Mouse (Mus musculus): Measurements from ENCODE around the gene Tmem270. TPM values are rescaled to one million over a fixed set of nuclear protein-coding genes. Genes with fewer than 3 reads are reported as not detected.

The Tmem270 gene
- polyA plus RNA-seq, 1 experiment = not detected

GRCm38 (mm10) chr5:134913352-134913751, 6.8 kb upstream of the Tmem270 start:
- Histone ChIP-seq H3K36me3 (ENCODE audit: control insufficient read depth, insufficient read depth, low read length, poor library complexity, severe bottlenecking) (no peaks in the 10 kb centered on the region), H3K27ac (ENCODE audit: insufficient read depth, low read length) (no peak overlapping the region), H3K9ac (ENCODE audit: low read depth, poor library complexity, severe bottlenecking) (no peak overlapping the region), H3K9me3 (replicated peaks; ENCODE audit: control insufficient read depth, insufficient read depth, low read length, poor library complexity, severe bottlenecking) (no peaks in the 10 kb centered on the region; the same call in 1 of the 2 replicates), H3K4me1 (ENCODE audit: control insufficient read depth, insufficient read depth, low read length) (no peaks in the 10 kb centered on the region), H3K27me3 (ENCODE audit: control insufficient read depth, insufficient read depth, low read length, poor library complexity, severe bottlenecking) (no peaks in the 10 kb centered on the region), H3K4me3 (ENCODE audit: low read depth, low read length) (no peak overlapping the region)
- no peak for TF ChIP-seq CTCF (IDR thresholded peaks at IDR 0.05; ENCODE audit: low read depth, low read length)
- TF ChIP-seq EP300 (IDR thresholded peaks at IDR 0.05; ENCODE audit: insufficient read depth, low read depth, low read length) = no peak
- no peak for TF ChIP-seq POLR2A (IDR thresholded peaks at IDR 0.05; ENCODE audit: insufficient read depth, low read length)

GRCm38 (mm10) chr5:134911901-134912300, 5.4 kb upstream of the Tmem270 start:
- TF ChIP-seq CTCF (IDR thresholded peaks at IDR 0.05; ENCODE audit: low read depth, low read length) (no peak), POLR2A (IDR thresholded peaks at IDR 0.05; ENCODE audit: insufficient read depth, low read length) (no peak), EP300 (IDR thresholded peaks at IDR 0.05; ENCODE audit: insufficient read depth, low read depth, low read length) (no peak)
- Histone ChIP-seq H3K36me3 (ENCODE audit: control insufficient read depth, insufficient read depth, low read length, poor library complexity, severe bottlenecking) (no peaks in the 10 kb centered on the region), H3K9me3 (replicated peaks; ENCODE audit: control insufficient read depth, insufficient read depth, low read length, poor library complexity, severe bottlenecking) (no peaks in the 10 kb centered on the region), H3K4me1 (ENCODE audit: control insufficient read depth, insufficient read depth, low read length) (no peaks in the 10 kb centered on the region), H3K27me3 (ENCODE audit: control insufficient read depth, insufficient read depth, low read length, poor library complexity, severe bottlenecking) (no peaks in the 10 kb centered on the region), H3K9ac (ENCODE audit: low read depth, poor library complexity, severe bottlenecking) (no peak overlapping the region), H3K27ac (ENCODE audit: insufficient read depth, low read length) (no peak overlapping the region), H3K4me3 (ENCODE audit: low read depth, low read length) (no peak overlapping the region)

- Histone ChIP-seq H3K27ac (ENCODE audit: insufficient read depth, low read length) (no peak overlapping the region), H3K27me3 (ENCODE audit: control insufficient read depth, insufficient read depth, low read length, poor library complexity, severe bottlenecking) (no peaks in the 10 kb centered on the region), H3K4me3 (ENCODE audit: low read depth, low read length) (no peak overlapping the region), H3K9me3 (replicated peaks; ENCODE audit: control insufficient read depth, insufficient read depth, low read length, poor library complexity, severe bottlenecking) (no peaks in the 10 kb centered on the region), H3K36me3 (ENCODE audit: control insufficient read depth, insufficient read depth, low read length, poor library complexity, severe bottlenecking) (no peaks in the 10 kb centered on the region), H3K9ac (ENCODE audit: low read depth, poor library complexity, severe bottlenecking) (no peak overlapping the region), H3K4me1 (ENCODE audit: control insufficient read depth, insufficient read depth, low read length) (no peaks in the 10 kb centered on the region)
- TF ChIP-seq CTCF (IDR thresholded peaks at IDR 0.05; ENCODE audit: low read depth, low read length) = peak; percentile 100
- no peak for TF ChIP-seq POLR2A (IDR thresholded peaks at IDR 0.05; ENCODE audit: insufficient read depth, low read length)
- TF ChIP-seq EP300 (IDR thresholded peaks at IDR 0.05; ENCODE audit: insufficient read depth, low read depth, low read length) = peak; percentile 78
Measured at GRCm38 (mm10) chr5:134907135-134907534, 602 bp upstream of the Tmem270 start.

GRCm38 (mm10) chr5:134901644-134902027, 4.9 kb downstream of the Tmem270 start:
- Histone ChIP-seq H3K27ac (ENCODE audit: insufficient read depth, low read length) (no peak overlapping the region), H3K36me3 (ENCODE audit: control insufficient read depth, insufficient read depth, low read length, poor library complexity, severe bottlenecking) (no peaks in the 10 kb centered on the region), H3K4me1 (ENCODE audit: control insufficient read depth, insufficient read depth, low read length) (no peaks in the 10 kb centered on the region), H3K9ac (ENCODE audit: low read depth, poor library complexity, severe bottlenecking) (no peak overlapping the region), H3K4me3 (ENCODE audit: low read depth, low read length) (no peak overlapping the region), H3K9me3 (replicated peaks; ENCODE audit: control insufficient read depth, insufficient read depth, low read length, poor library complexity, severe bottlenecking) (no peaks in the 10 kb centered on the region), H3K27me3 (ENCODE audit: control insufficient read depth, insufficient read depth, low read length, poor library complexity, severe bottlenecking) (no peaks in the 10 kb centered on the region)
- TF ChIP-seq POLR2A (IDR thresholded peaks at IDR 0.05; ENCODE audit: insufficient read depth, low read length) (no peak), CTCF (IDR thresholded peaks at IDR 0.05; ENCODE audit: low read depth, low read length) (no peak), EP300 (IDR thresholded peaks at IDR 0.05; ENCODE audit: insufficient read depth, low read depth, low read length) (no peak)

GRCm38 (mm10) chr5:134901012-134901643, 5.4 kb downstream of the Tmem270 start:
- no peak for TF ChIP-seq EP300 (IDR thresholded peaks at IDR 0.05; ENCODE audit: insufficient read depth, low read depth, low read length)
- TF ChIP-seq POLR2A (IDR thresholded peaks at IDR 0.05; ENCODE audit: insufficient read depth, low read length) = no peak
- TF ChIP-seq CTCF (IDR thresholded peaks at IDR 0.05; ENCODE audit: low read depth, low read length) = peak; percentile 43
- H3K27ac ChIP-seq (ENCODE audit: insufficient read depth, low read length) = no peak overlapping the region
- no peak overlapping the region for H3K9ac ChIP-seq (ENCODE audit: low read depth, poor library complexity, severe bottlenecking)
- no peaks in the 10 kb centered on the region for H3K36me3 ChIP-seq (ENCODE audit: control insufficient read depth, insufficient read depth, low read length, poor library complexity, severe bottlenecking)
- no peaks in the 10 kb centered on the region for H3K27me3 ChIP-seq (ENCODE audit: control insufficient read depth, insufficient read depth, low read length, poor library complexity, severe bottlenecking)
- no peaks in the 10 kb centered on the region for H3K9me3 ChIP-seq (replicated peaks; ENCODE audit: control insufficient read depth, insufficient read depth, low read length, poor library complexity, severe bottlenecking)
- no peaks in the 10 kb centered on the region for H3K4me1 ChIP-seq (ENCODE audit: control insufficient read depth, insufficient read depth, low read length)
- no peak overlapping the region for H3K4me3 ChIP-seq (ENCODE audit: low read depth, low read length)

- no peak overlapping the region for H3K27ac ChIP-seq (ENCODE audit: insufficient read depth, low read length)
- H3K9ac ChIP-seq (ENCODE audit: low read depth, poor library complexity, severe bottlenecking) = no peak overlapping the region
- TF ChIP-seq EP300 (IDR thresholded peaks at IDR 0.05; ENCODE audit: insufficient read depth, low read depth, low read length) = no peak
- no peak for TF ChIP-seq CTCF (IDR thresholded peaks at IDR 0.05; ENCODE audit: low read depth, low read length)
- TF ChIP-seq POLR2A (IDR thresholded peaks at IDR 0.05; ENCODE audit: insufficient read depth, low read length) = no peak
- no peak overlapping the region for H3K4me3 ChIP-seq (ENCODE audit: low read depth, low read length)
- H3K36me3 ChIP-seq (ENCODE audit: control insufficient read depth, insufficient read depth, low read length, poor library complexity, severe bottlenecking) = no peaks in the 10 kb centered on the region
- no peaks in the 10 kb centered on the region for H3K27me3 ChIP-seq (ENCODE audit: control insufficient read depth, insufficient read depth, low read length, poor library complexity, severe bottlenecking)
- no peaks in the 10 kb centered on the region for H3K9me3 ChIP-seq (replicated peaks; ENCODE audit: control insufficient read depth, insufficient read depth, low read length, poor library complexity, severe bottlenecking)
- H3K4me1 ChIP-seq (ENCODE audit: control insufficient read depth, insufficient read depth, low read length) = no peaks in the 10 kb centered on the region
Measured at GRCm38 (mm10) chr5:134897596-134897995, 8.9 kb downstream of the Tmem270 start.
